Mouse (Mus musculus): ENCODE measurements at regions not wholly inside any gene's neighbourhood (a gene's known extent, or its start where the extent isn't known, plus 50 kb on each side); places are given as distances from the start of the nearest gene placed in this dataset.
"Not testable (repeated sequence)": the region's sequence is repeated elsewhere in the genome, so short reads cannot be mapped to it uniquely, and the experiment has no call there.

DNA sequence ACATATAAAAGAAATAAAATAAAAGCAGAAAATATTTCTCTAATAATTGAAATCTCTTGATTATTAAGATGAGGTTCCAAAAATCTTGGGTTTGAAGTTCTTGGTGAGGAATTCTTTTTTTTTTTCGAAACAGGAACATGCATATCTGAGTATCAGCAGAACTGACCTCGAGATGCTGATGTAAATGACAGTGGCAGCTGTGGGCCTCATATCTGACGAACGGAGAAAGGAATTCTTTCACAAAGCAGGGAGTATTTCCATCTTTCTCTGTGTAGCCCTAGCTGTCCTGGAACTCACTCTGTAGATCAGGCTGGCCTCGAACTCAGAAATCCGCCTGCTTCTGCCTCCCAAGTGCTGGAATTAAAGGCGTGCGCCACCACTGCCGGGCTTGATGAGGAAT is 86.0 kb upstream of the Gmds start:
- TF ChIP-seq CTCF (IDR thresholded peaks at IDR 0.05; ENCODE audit: low read depth); EP300 (optimal IDR thresholded peaks at IDR 0.05): not testable (repeated sequence)

All from stomach, postnatal 0 days (tissue).